21 mouse cellular contexts compared by ENCODE assay signal in genomic region chr7:113505516-113506045, GRCm38 (mm10). TPM values are rescaled to one million over a fixed set of nuclear protein-coding genes. Genes with fewer than 3 reads are reported as not detected.
DNase-seq lines count a peak whose midpoint lies in the region; ATAC-seq and TF ChIP-seq lines count a peak whose summit lies in the region.
"Had no signal": no experiment of that assay in that cellular context is flagged by ENCODE, and none has a peak within 500 bp of the region (broad histone marks: within the 10 kb centered on the region; RNA-seq: fewer than 3 reads in every experiment).

No protein-coding gene starts in this region.

- ATAC-seq in embryonic facial prominence, embryonic 11.5 days (replicated peaks; ENCODE audit: insufficient number of reproducible peaks, low FRiP score, low TSS enrichment, low read depth), result no peak
- no peak for ATAC-seq in CD4-positive, CD25-positive, alpha-beta regulatory T cell, adult 4 months
- ATAC-seq: forebrain, embryonic 14.5 days; intestine, embryonic 16.5 days had no signal

- no peaks in the 10 kb centered on the region for H3K27me3 ChIP-seq in spleen, adult 2 months (ENCODE audit: control insufficient read depth, insufficient read depth, low read length)
- no peaks in the 10 kb centered on the region for H3K27me3 ChIP-seq in embryonic facial prominence, embryonic 11.5 days (ENCODE audit: control insufficient read depth, insufficient read depth, low read length)
- H3K27me3 ChIP-seq: embryonic facial prominence, embryonic 15.5 days; heart, embryonic 12.5 days had no signal

- no peak for DNase-seq in spleen, adult 2 months (ENCODE audit: low read depth in 1 of 2, low spot score in 2 of 2)
- DNase-seq in spleen, postnatal 14 days (ENCODE audit: low spot score in 2 of 2), result no peak
- peak; percentile 75 for DNase-seq in embryonic facial prominence, embryonic 11.5 days (ENCODE audit: low spot score)
- DNase-seq in hindlimb bud, embryonic 11.5 days (ENCODE audit: extremely low spot score, low read depth, low spot score), result peak; percentile 20
- DNase-seq in layer of hippocampus, adult 11-12 months (ENCODE audit: low spot score), result no peak
- DNase-seq: adrenal gland, postnatal 10 days; cerebellum, adult 18-20 months; cerebellum, postnatal 10 days; embryo, embryonic 11 days; gastrocnemius, postnatal 14 days; heart, adult 2 months had no signal

- H3K4me3 ChIP-seq in spleen, adult 2 months (ENCODE audit: extremely low read depth, insufficient read depth, insufficient read length), result no peak overlapping the region
- H3K4me3 ChIP-seq in embryonic facial prominence, embryonic 11.5 days (ENCODE audit: low read depth, low read length), result no peak overlapping the region
- H3K4me3 ChIP-seq: embryonic facial prominence, embryonic 15.5 days; erythroblast, embryonic 14.5 days; forebrain, embryonic 10.5 days; heart, adult 2 months; heart, embryonic 12.5 days; hindbrain, embryonic 10.5 days had no signal

- WGBS in spleen, adult 2 months, result 62% methylated on average over 4 of the region's 4 CpGs
- 52% methylated on average over 4 of the region's 4 CpGs for WGBS in embryonic facial prominence, embryonic 11.5 days

- H3K27ac ChIP-seq in spleen, adult 2 months (ENCODE audit: insufficient read depth, low read length), result peak overlapping the region; percentile 50; the same call in 1 of the 2 replicates
- H3K27ac ChIP-seq in embryonic facial prominence, embryonic 11.5 days (replicated peaks; ENCODE audit: low read depth, low read length), result no peak overlapping the region
- H3K27ac ChIP-seq: embryonic facial prominence, embryonic 15.5 days; forebrain, embryonic 10.5 days; heart, adult 2 months; hindbrain, embryonic 10.5 days; hindbrain, embryonic 14.5 days had no signal

- H3K36me3 ChIP-seq in spleen, adult 2 months (ENCODE audit: control insufficient read depth, insufficient read depth, low read length), result no peaks in the 10 kb centered on the region
- H3K36me3 ChIP-seq in embryonic facial prominence, embryonic 11.5 days (replicated peaks; ENCODE audit: control insufficient read depth, insufficient read depth, low read depth, low read length), result no peaks in the 10 kb centered on the region
- H3K36me3 ChIP-seq: embryonic facial prominence, embryonic 15.5 days; forebrain, embryonic 10.5 days; G1E; heart, embryonic 12.5 days; hindbrain, embryonic 10.5 days had no signal

- H3K4me2 ChIP-seq in embryonic facial prominence, embryonic 11.5 days (ENCODE audit: low read depth, low read length), result no peak overlapping the region
- H3K4me2 ChIP-seq: embryonic facial prominence, embryonic 15.5 days; heart, embryonic 12.5 days; hindbrain, embryonic 14.5 days had no signal

- no peaks in the 10 kb centered on the region for H3K9me3 ChIP-seq in embryonic facial prominence, embryonic 11.5 days (replicated peaks; ENCODE audit: control insufficient read depth, low read length)
- H3K9me3 ChIP-seq: embryonic facial prominence, embryonic 15.5 days; forebrain, embryonic 10.5 days; G1E; heart, embryonic 12.5 days; hindbrain, embryonic 10.5 days had no signal

- H3K9ac ChIP-seq in embryonic facial prominence, embryonic 11.5 days (replicated peaks; ENCODE audit: low read length), result no peak overlapping the region
- H3K9ac ChIP-seq: embryonic facial prominence, embryonic 15.5 days; heart, embryonic 12.5 days; hindbrain, embryonic 14.5 days had no signal

- no peak for TF ChIP-seq POLR2A in spleen, adult 2 months (IDR thresholded peaks at IDR 0.05; ENCODE audit: low read depth, low read length)

- no peak for TF ChIP-seq CTCF in spleen, adult 2 months (IDR thresholded peaks at IDR 0.05; ENCODE audit: extremely low read depth, insufficient read depth, insufficient read length, insufficient replicate concordance)

- peaks cover 6% of the 10 kb centered on the region; the same call in 1 of the 2 replicates for H3K4me1 ChIP-seq in spleen, adult 2 months (ENCODE audit: control insufficient read depth, insufficient read depth, insufficient read length)
- H3K4me1 ChIP-seq in embryonic facial prominence, embryonic 11.5 days (ENCODE audit: control insufficient read depth, insufficient read depth, low read length), result no peaks in the 10 kb centered on the region
- H3K4me1 ChIP-seq: heart, embryonic 12.5 days; hindbrain, embryonic 10.5 days had no signal

RNA-seq across cellular contexts. Expression of gene Far1, which starts 8.1 kb away (rescaled TPM):
- 7.7 and 8.3 TPM in 2 replicates for polyA plus RNA-seq in spleen, adult 2 months (2012; rRNA removed)
- polyA plus RNA-seq in embryonic facial prominence, embryonic 11.5 days (2014; fragmentation: Nextera tagmentation; extraction: Ambion mirVana), result 82.5 and 92.3 TPM in 2 replicates
- 10 to 100 TPM; 71.7 to 87.3 TPM for polyA plus RNA-seq in CD4-positive, CD25-positive, alpha-beta regulatory T cell, adult 4 months (2017; shearing (Covaris generic))

Comparison
In these comparisons a context has a peak if more than half of its experiments do, and no peak if none do; other contexts are left out.
1. DNase-seq: peak in embryonic facial prominence, embryonic 11.5 days (single experiment) and hindlimb bud, embryonic 11.5 days (single experiment); none in spleen, adult 2 months (0 of 2), spleen, postnatal 14 days (0 of 2) and layer of hippocampus, adult 11-12 months (single experiment).